Mouse (Mus musculus): ENCODE results near the gene Maml3. TPM values are rescaled to one million over a fixed set of nuclear protein-coding genes. Genes with fewer than 3 reads are reported as not detected.

Gene Maml3
- polyA plus RNA-seq, 1 experiment from 2014 or later = 0.65 TPM

DNA sequence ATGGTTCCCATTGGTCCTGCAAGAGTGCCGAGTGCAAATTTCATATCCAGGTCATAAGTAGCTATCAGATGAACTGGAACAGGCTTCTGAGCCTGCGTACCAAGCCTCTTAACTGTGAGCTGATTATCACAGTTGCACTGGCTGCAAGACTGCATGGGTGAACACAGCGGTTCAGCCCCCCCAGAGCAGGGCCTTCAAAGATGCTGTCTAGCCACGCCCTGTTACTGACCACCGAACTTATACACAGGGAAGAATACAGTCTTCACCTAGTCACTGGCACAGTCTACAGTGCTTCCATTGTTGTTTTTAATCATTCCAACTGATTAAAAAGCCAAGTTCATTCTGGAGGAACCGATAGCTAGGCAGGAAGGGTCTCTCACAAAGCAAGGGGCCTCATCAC lies 287.5 kb downstream of the Maml3 start:
- 77% methylated on average over 6 of the region's 6 CpGs for WGBS (ENCODE audit: insufficient replicate concordance)
- no peak for ATAC-seq

DNA sequence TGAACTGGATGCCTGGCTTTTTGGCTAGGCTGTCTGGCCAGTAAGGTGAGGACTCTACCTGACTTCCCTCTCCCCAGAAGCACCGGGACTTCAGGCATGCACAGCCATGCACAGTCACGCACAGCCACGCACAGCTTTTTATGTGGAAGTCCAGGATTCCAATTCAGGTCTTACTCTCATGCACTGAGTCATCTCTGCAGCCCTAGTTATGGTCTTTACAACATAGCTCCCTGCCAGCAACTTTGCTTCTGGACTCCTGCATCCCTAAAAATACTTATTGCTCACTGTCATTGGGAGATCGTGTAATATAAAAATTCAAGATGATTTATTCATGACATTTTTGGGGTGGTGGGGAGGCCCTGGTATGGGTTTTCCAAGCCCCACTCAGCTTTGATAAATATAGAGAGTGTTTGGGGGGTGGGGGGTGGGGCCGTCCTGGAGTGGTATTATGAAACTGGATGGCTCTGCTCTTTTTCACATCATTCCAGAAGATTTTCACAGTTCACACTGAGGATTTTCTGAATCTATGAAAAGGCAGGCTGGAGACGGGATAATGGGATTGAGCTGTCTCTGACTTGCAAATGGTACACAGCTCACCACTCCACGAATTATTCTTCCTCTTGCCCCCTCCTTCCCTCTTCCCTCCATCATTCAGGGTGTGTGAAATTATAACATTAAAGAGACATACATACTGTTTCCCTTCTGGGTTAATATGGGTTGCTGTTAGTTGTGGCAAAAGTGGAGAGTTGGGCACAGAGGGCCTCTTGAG lies 288.2 kb downstream of the Maml3 start:
- Histone ChIP-seq H3K36me3 (replicated peaks; ENCODE audit: insufficient read depth, low read length) (no peaks in the 10 kb centered on the region), H3K27me3 (ENCODE audit: insufficient read depth, low read length) (no peaks in the 10 kb centered on the region), H3K4me3 (ENCODE audit: low read depth, low read length) (no peak overlapping the region), H3K9ac (replicated peaks) (no peak overlapping the region), H3K4me2 (ENCODE audit: low read depth, low read length) (no peak overlapping the region), H3K27ac (ENCODE audit: low read depth) (no peak overlapping the region), H3K4me1 (ENCODE audit: insufficient read depth) (peaks cover 5% of the 10 kb centered on the region), H3K9me3 (ENCODE audit: low read length) (no peaks in the 10 kb centered on the region)
- ATAC-seq = no peak
- DNase-seq = no peak
- WGBS (ENCODE audit: insufficient replicate concordance) = 75% methylated on average over 7 of the region's 7 CpGs
- TF ChIP-seq EP300 (IDR thresholded peaks at IDR 0.05; ENCODE audit: low read depth) (no peak), CTCF (IDR thresholded peaks at IDR 0.05; ENCODE audit: low read depth) (no peak)

More for the DNA sequence above, 287.5 kb downstream of the Maml3 start:
- Histone ChIP-seq H3K9ac (replicated peaks) (no peak overlapping the region), H3K27me3 (ENCODE audit: insufficient read depth, low read length) (no peaks in the 10 kb centered on the region), H3K36me3 (replicated peaks; ENCODE audit: insufficient read depth, low read length) (no peaks in the 10 kb centered on the region), H3K4me2 (ENCODE audit: low read depth, low read length) (no peak overlapping the region), H3K9me3 (ENCODE audit: low read length) (no peaks in the 10 kb centered on the region), H3K4me1 (ENCODE audit: insufficient read depth) (peaks cover 4% of the 10 kb centered on the region), H3K27ac (ENCODE audit: low read depth) (no peak overlapping the region), H3K4me3 (ENCODE audit: low read depth, low read length) (no peak overlapping the region)
- TF ChIP-seq EP300 (IDR thresholded peaks at IDR 0.05; ENCODE audit: low read depth) = no peak
- TF ChIP-seq CTCF (IDR thresholded peaks at IDR 0.05; ENCODE audit: low read depth) = no peak
- no peak for DNase-seq

DNA sequence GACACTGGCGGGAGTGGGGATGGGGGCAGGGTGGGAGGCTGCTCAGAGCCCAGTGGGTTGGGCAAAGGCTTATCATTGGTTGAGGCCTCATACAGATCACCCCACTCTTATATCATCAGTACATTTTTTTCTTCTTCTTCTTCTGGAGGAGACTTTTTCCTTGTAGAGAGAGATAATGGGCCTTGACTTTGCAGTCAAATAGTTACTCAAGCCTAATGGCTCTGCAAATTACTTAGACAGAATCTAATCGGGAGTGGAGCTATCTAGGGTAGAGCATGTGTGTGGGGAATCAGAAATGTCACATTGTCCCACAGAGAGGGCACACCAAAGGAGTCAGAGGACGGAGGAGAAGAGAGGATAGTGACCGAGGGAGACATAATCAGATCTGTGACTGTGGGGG lies 290.8 kb downstream of the Maml3 start:
- ATAC-seq (no peak), DNase-seq (no peak)
- no peak overlapping the region for H3K4me3 ChIP-seq (ENCODE audit: low read depth, low read length)
- H3K4me2 ChIP-seq (ENCODE audit: low read depth, low read length) = no peak overlapping the region
- TF ChIP-seq CTCF (IDR thresholded peaks at IDR 0.05; ENCODE audit: low read depth) = no peak
- TF ChIP-seq EP300 (IDR thresholded peaks at IDR 0.05; ENCODE audit: low read depth) = no peak
- no peak overlapping the region for H3K9ac ChIP-seq (replicated peaks)
- no peak overlapping the region for H3K27ac ChIP-seq (ENCODE audit: low read depth)
- 52% methylated on average over 4 of the region's 4 CpGs for WGBS (ENCODE audit: insufficient replicate concordance)
- H3K9me3 ChIP-seq (ENCODE audit: low read length) = no peaks in the 10 kb centered on the region
- H3K27me3 ChIP-seq (ENCODE audit: insufficient read depth, low read length) = no peaks in the 10 kb centered on the region
- H3K36me3 ChIP-seq (replicated peaks; ENCODE audit: insufficient read depth, low read length) = no peaks in the 10 kb centered on the region
- peaks cover 19% of the 10 kb centered on the region for H3K4me1 ChIP-seq (ENCODE audit: insufficient read depth)

DNA sequence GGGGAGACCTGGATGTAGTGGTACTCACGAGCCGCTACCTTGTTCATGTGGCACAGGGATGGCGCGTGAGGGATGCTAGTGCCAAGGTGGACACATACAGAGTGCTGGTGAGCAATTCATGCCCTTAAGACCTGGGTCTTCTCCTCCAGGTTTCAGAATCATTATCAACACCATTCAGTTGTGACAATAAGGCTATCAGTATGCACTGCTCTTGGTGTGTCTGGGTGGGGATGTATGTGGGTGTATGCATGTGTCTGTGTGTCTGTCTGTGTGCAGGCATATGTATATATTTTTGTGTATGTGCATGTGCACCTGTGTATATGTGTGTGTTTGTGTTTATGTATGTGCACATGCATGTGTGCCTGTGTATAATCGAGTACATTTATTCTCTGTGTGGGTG lies 291.7 kb downstream of the Maml3 start:
- H3K9me3 ChIP-seq (ENCODE audit: low read length) = no peaks in the 10 kb centered on the region
- no peak overlapping the region for H3K9ac ChIP-seq (replicated peaks)
- TF ChIP-seq EP300 (IDR thresholded peaks at IDR 0.05; ENCODE audit: low read depth) = no peak
- no peak for TF ChIP-seq CTCF (IDR thresholded peaks at IDR 0.05; ENCODE audit: low read depth)
- no peak for DNase-seq
- no peaks in the 10 kb centered on the region for H3K27me3 ChIP-seq (ENCODE audit: insufficient read depth, low read length)
- no peak for ATAC-seq
- H3K27ac ChIP-seq (ENCODE audit: low read depth) = no peak overlapping the region
- H3K4me2 ChIP-seq (ENCODE audit: low read depth, low read length) = no peak overlapping the region
- H3K4me1 ChIP-seq (ENCODE audit: insufficient read depth) = peaks cover 19% of the 10 kb centered on the region
- no peaks in the 10 kb centered on the region for H3K36me3 ChIP-seq (replicated peaks; ENCODE audit: insufficient read depth, low read length)
- H3K4me3 ChIP-seq (ENCODE audit: low read depth, low read length) = no peak overlapping the region
- 92% methylated on average over 5 of the region's 5 CpGs for WGBS (ENCODE audit: insufficient replicate concordance)

DNA sequence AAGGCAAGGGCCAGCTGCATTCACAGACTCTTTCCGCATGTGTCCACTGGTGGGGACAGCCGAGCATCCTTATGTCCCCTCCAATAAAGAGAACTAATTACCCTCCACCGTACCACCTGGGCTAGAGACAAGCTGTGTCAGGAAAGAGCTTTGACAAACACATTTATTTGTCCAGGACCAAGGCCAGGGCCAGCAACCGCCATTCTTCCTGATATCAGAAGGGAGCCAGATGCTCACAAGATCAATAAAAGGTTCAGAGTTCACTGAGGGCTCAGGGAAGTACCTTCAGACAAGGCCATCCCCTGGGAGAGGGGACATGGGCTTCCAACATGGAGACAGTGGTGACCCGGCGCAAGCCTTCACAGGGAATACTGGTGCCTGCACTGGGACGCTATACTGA lies 294.1 kb downstream of the Maml3 start:
- Histone ChIP-seq H3K4me1 (ENCODE audit: insufficient read depth) (peaks cover 19% of the 10 kb centered on the region), H3K27me3 (ENCODE audit: insufficient read depth, low read length) (no peaks in the 10 kb centered on the region), H3K4me2 (ENCODE audit: low read depth, low read length) (no peak overlapping the region; the same call in 1 of the 2 replicates), H3K27ac (ENCODE audit: low read depth) (no peak overlapping the region), H3K36me3 (replicated peaks; ENCODE audit: insufficient read depth, low read length) (no peaks in the 10 kb centered on the region), H3K9ac (replicated peaks) (no peak overlapping the region), H3K4me3 (ENCODE audit: low read depth, low read length) (no peak overlapping the region), H3K9me3 (ENCODE audit: low read length) (no peaks in the 10 kb centered on the region)
- no peak for TF ChIP-seq CTCF (IDR thresholded peaks at IDR 0.05; ENCODE audit: low read depth)
- no peak for TF ChIP-seq EP300 (IDR thresholded peaks at IDR 0.05; ENCODE audit: low read depth)
- ATAC-seq = peak; percentile 62; the same call in 1 of the 2 replicates
- 62% methylated on average over 7 of the region's 7 CpGs for WGBS (ENCODE audit: insufficient replicate concordance)
- peak; percentile 50 for DNase-seq

DNA sequence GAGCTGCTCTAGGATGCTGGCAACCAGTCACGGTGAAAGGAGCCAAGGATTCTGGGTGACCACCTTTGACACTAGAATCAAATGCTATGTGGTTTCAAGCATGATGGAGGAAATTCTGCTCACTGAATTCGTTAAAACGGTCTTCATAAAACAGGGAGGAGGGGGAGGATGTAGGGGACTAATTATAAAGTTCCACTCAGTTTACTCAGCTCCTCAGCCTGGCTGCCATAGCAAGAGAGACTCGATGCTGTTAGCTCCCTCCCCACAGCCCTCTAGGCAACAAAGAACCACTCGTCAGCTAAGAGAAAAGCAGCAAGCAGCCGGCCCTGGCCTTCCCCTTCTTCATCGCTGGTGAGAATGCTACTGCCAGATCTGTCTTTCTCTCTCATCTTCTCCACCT lies 295.1 kb downstream of the Maml3 start:
- peaks cover 19% of the 10 kb centered on the region for H3K4me1 ChIP-seq (ENCODE audit: insufficient read depth)
- no peak overlapping the region for H3K4me2 ChIP-seq (ENCODE audit: low read depth, low read length)
- no peaks in the 10 kb centered on the region for H3K27me3 ChIP-seq (ENCODE audit: insufficient read depth, low read length)
- H3K36me3 ChIP-seq (replicated peaks; ENCODE audit: insufficient read depth, low read length) = no peaks in the 10 kb centered on the region
- no peak for TF ChIP-seq CTCF (IDR thresholded peaks at IDR 0.05; ENCODE audit: low read depth)
- TF ChIP-seq EP300 (IDR thresholded peaks at IDR 0.05; ENCODE audit: low read depth) = no peak
- WGBS (ENCODE audit: insufficient replicate concordance) = 71% methylated on average over 7 of the region's 7 CpGs
- H3K27ac ChIP-seq (ENCODE audit: low read depth) = no peak overlapping the region
- DNase-seq (no peak), ATAC-seq (no peak)
- H3K9me3 ChIP-seq (ENCODE audit: low read length) = no peaks in the 10 kb centered on the region
- H3K4me3 ChIP-seq (ENCODE audit: low read depth, low read length) = no peak overlapping the region
- no peak overlapping the region for H3K9ac ChIP-seq (replicated peaks)
